Mouse (Mus musculus): ENCODE measurements around the gene Gm7942.
"Not testable (repeated sequence)": the region's sequence is repeated elsewhere in the genome, so short reads cannot be mapped to it uniquely, and the experiment has no call there.

GRCm38 (mm10) chr5:95106638-95107037 is at the start of gene Gm7942:
- not testable (repeated sequence) for TF ChIP-seq GATA1, TAL1 (IDR thresholded peaks at IDR 0.05; ENCODE audit: low read length)
